Mouse (Mus musculus) lung, postnatal 0 days (tissue): ENCODE measurements around the gene Hoxa4.

Experiments used
- CTCF ChIP-seq: IDR thresholded peaks from 2 replicates; pipeline ENCODE4 v1.5.1; 2016; ENCODE audit warnings: antibody characterized with exemption, mild to moderate bottlenecking
- EP300 ChIP-seq: IDR thresholded peaks from 2 replicates; pipeline ENCODE4 v1.6.1; 2016; ENCODE audit warnings: antibody characterized with exemption, mild to moderate bottlenecking, control low read depth

- TF ChIP-seq CTCF (no peak), EP300 (no peak)
These were observed 29.3 kb upstream of the Hoxa4 start for GRCm38 (mm10) chr6:52220865-52221310.
